In the genomic region with DNA sequence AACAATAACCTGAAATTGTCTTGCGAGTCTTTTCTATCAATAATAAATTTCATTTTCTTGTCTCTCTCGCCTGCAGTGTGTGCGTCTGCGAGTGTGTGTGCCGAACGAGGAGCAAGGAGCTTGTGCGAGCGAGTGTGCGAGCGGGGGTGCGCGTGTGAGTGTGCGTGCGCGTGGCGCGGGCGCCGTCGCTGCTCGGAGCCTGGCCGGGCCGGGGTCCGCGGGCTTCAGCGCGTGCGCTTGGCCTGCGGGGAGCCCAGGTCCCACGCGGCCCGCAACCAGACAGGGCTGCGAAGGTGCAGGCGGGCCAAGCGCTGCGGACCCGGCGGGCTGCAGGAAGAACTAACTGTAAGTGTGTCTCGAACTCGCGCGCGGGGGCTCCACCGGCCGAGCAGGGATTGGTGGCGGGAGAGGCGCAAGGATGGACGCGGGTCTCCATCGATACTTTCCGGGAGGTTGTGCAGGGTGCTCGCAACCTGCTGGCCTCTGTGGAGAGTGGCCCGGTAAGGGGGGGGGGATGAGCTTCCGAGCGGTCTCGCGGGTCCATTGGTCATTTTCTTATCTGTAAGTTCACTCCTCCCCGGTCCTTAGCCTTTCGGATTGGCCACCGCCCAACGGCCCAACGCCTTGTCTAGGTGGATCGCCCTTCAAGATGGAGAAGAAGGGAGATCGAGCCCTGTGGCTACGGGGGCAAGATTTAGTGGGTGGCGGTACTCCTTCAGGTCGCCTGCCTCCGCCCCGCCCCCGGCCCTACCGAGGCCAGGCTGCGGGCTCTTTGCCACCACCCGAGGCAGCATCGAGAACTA, we compare ENCODE assay signal across 9 mouse cellular contexts. TPM values are rescaled to one million over a fixed set of nuclear protein-coding genes. Genes with fewer than 3 reads are reported as not detected.
DNase-seq lines count a peak whose midpoint lies in the region; ATAC-seq lines count a peak whose summit lies in the region.
"Had no signal": no experiment of that assay in that cellular context is flagged by ENCODE, and none has a peak within 500 bp of the region (broad histone marks: within the 10 kb centered on the region; RNA-seq: fewer than 3 reads in every experiment).

No protein-coding gene starts in this region.

- H3K9me3 ChIP-seq in lung, embryonic 15.5 days, result no peaks in the 10 kb centered on the region
- H3K9me3 ChIP-seq in forebrain, embryonic 12.5 days, result no peaks in the 10 kb centered on the region
- H3K9me3 ChIP-seq in limb, embryonic 13.5 days, result no peaks in the 10 kb centered on the region
- H3K9me3 ChIP-seq in stomach, embryonic 15.5 days, result no peaks in the 10 kb centered on the region

- H3K27ac ChIP-seq in lung, embryonic 15.5 days, result no peak overlapping the region
- H3K27ac ChIP-seq in forebrain, embryonic 12.5 days, result peak overlapping the region; percentile 95
- H3K27ac ChIP-seq in limb, embryonic 13.5 days, result no peak overlapping the region
- H3K27ac ChIP-seq in stomach, embryonic 15.5 days, result no peak overlapping the region

- H3K27me3 ChIP-seq in lung, embryonic 15.5 days, result peaks cover 100% of the 10 kb centered on the region
- H3K27me3 ChIP-seq in forebrain, embryonic 12.5 days, result peaks cover 75% of the 10 kb centered on the region
- peaks cover 100% of the 10 kb centered on the region for H3K27me3 ChIP-seq in limb, embryonic 13.5 days
- H3K27me3 ChIP-seq in stomach, embryonic 15.5 days (replicated peaks), result peaks cover 96% of the 10 kb centered on the region

- H3K4me2 ChIP-seq in lung, embryonic 15.5 days, result peak overlapping the region; percentile 63
- H3K4me2 ChIP-seq in forebrain, embryonic 12.5 days, result peak overlapping the region; percentile 83
- peak overlapping the region; percentile 57 for H3K4me2 ChIP-seq in limb, embryonic 13.5 days (replicated peaks)
- peak overlapping the region; percentile 59 for H3K4me2 ChIP-seq in stomach, embryonic 15.5 days

- H3K9ac ChIP-seq in lung, embryonic 15.5 days, result no peak overlapping the region
- H3K9ac ChIP-seq in forebrain, embryonic 12.5 days, result peak overlapping the region; percentile 91
- no peak overlapping the region for H3K9ac ChIP-seq in limb, embryonic 13.5 days
- no peak overlapping the region for H3K9ac ChIP-seq in stomach, embryonic 15.5 days

- WGBS in lung, embryonic 15.5 days, result under 1% methylated on average over 73 of the region's 74 CpGs
- WGBS in forebrain, embryonic 12.5 days, result under 1% methylated on average over 73 of the region's 74 CpGs
- WGBS in limb, embryonic 13.5 days, result under 1% methylated on average over 74 of the region's 74 CpGs
- under 1% methylated on average over 74 of the region's 74 CpGs for WGBS in stomach, embryonic 15.5 days

- H3K4me3 ChIP-seq in lung, embryonic 15.5 days, result peak overlapping the region; percentile 35
- H3K4me3 ChIP-seq in forebrain, embryonic 12.5 days (replicated peaks), result peak overlapping the region; percentile 60
- H3K4me3 ChIP-seq in limb, embryonic 13.5 days, result peak overlapping the region; percentile 33
- peak overlapping the region; percentile 27; the same call in 1 of the 2 replicates for H3K4me3 ChIP-seq in stomach, embryonic 15.5 days (replicated peaks)

- no peak for ATAC-seq in lung, embryonic 15.5 days (ENCODE audit: borderline replicate concordance, extremely low read depth, low FRiP score, low TSS enrichment)
- ATAC-seq in forebrain, embryonic 12.5 days (ENCODE audit: low FRiP score), result peak; percentile 19; the same call in 1 of the 2 replicates
- no peak for ATAC-seq in limb, embryonic 13.5 days (ENCODE audit: low FRiP score, low read depth)
- ATAC-seq in stomach, embryonic 15.5 days (ENCODE audit: insufficient read depth, low FRiP score, low read depth), result peak; percentile 15; the same call in 1 of the 2 replicates
- ATAC-seq in megakaryocyte-erythroid progenitor cell, adult 5-6 weeks (replicated peaks; ENCODE audit: low FRiP score, low TSS enrichment, poor library complexity, severe bottlenecking), result no peak
- no peak for ATAC-seq in activated CD4-positive, CD25-positive, alpha-beta regulatory T cell, adult 4 months

- H3K36me3 ChIP-seq in lung, embryonic 15.5 days, result no peaks in the 10 kb centered on the region
- H3K36me3 ChIP-seq in forebrain, embryonic 12.5 days (replicated peaks), result no peaks in the 10 kb centered on the region
- no peaks in the 10 kb centered on the region for H3K36me3 ChIP-seq in limb, embryonic 13.5 days
- H3K36me3 ChIP-seq in stomach, embryonic 15.5 days, result no peaks in the 10 kb centered on the region

- DNase-seq in lung, postnatal 36 days, result no peak
- DNase-seq in cerebellum, adult 18-20 months, result no peak
- DNase-seq: gastrocnemius, postnatal 10 days had no signal

- H3K4me1 ChIP-seq in lung, embryonic 15.5 days, result peaks cover 29% of the 10 kb centered on the region
- peaks cover 70% of the 10 kb centered on the region for H3K4me1 ChIP-seq in forebrain, embryonic 12.5 days
- H3K4me1 ChIP-seq in limb, embryonic 13.5 days, result peaks cover 34% of the 10 kb centered on the region
- peaks cover 20% of the 10 kb centered on the region for H3K4me1 ChIP-seq in stomach, embryonic 15.5 days

RNA-seq across cellular contexts. Expression of a gene that starts 9.2 kb away (rescaled TPM):
- not detected in 2 replicates for polyA plus RNA-seq in lung, embryonic 15.5 days (2015; fragmentation: Nextera tagmentation; extraction: Ambion mirVana)
- polyA plus RNA-seq in forebrain, embryonic 12.5 days (2016; fragmentation: Nextera tagmentation; extraction: Ambion mirVana), result 9.6 and 11.0 TPM in 2 replicates
- not detected in 2 replicates for polyA plus RNA-seq in limb, embryonic 13.5 days (2015; fragmentation: Nextera tagmentation; extraction: Ambion mirVana)
- polyA plus RNA-seq in stomach, embryonic 15.5 days (2015; fragmentation: Nextera tagmentation; extraction: Ambion mirVana), result not detected in 2 replicates
- not detected in 2 replicates for total RNA-seq in megakaryocyte-erythroid progenitor cell, adult 5-6 weeks (2014; fragmentation: Nextera tagmentation)
- total RNA-seq in megakaryocyte-erythroid progenitor cell, adult 5-6 weeks (2017), result not detected in 2 replicates
- not detected for polyA plus RNA-seq in activated CD4-positive, CD25-positive, alpha-beta regulatory T cell, adult 4 months (2017; shearing (Covaris generic))

Comparison
In these comparisons a context has a peak if more than half of its experiments do, and no peak if none do; other contexts are left out.
1. ATAC-seq: peak in forebrain, embryonic 12.5 days (single experiment) and stomach, embryonic 15.5 days (single experiment); none in lung, embryonic 15.5 days (single experiment), limb, embryonic 13.5 days (single experiment), megakaryocyte-erythroid progenitor cell, adult 5-6 weeks (single experiment) and activated CD4-positive, CD25-positive, alpha-beta regulatory T cell, adult 4 months (single experiment).
2. RNA of a gene that starts 9.2 kb away (polyA plus RNA-seq): 9.6 to 11.0 TPM in forebrain, embryonic 12.5 days; not detected in stomach, embryonic 15.5 days, not detected in lung, embryonic 15.5 days, not detected in limb, embryonic 13.5 days and not detected in activated CD4-positive, CD25-positive, alpha-beta regulatory T cell, adult 4 months; every median in the first group is over 10 times any median in the second.
3. Peak in every context shown above with its lines, with median percentiles within 50 percentile points of each other: H3K4me2 ChIP-seq and H3K4me3 ChIP-seq.